Mouse (Mus musculus): ENCODE data around the gene Dnah12. TPM values are rescaled to one million over a fixed set of nuclear protein-coding genes. Genes with fewer than 3 reads are reported as not detected.
"Not testable (repeated sequence)": the region's sequence is repeated elsewhere in the genome, so short reads cannot be mapped to it uniquely, and the experiment has no call there.

The Dnah12 gene
- polyA plus RNA-seq, 1 experiment, result not detected

DNA sequence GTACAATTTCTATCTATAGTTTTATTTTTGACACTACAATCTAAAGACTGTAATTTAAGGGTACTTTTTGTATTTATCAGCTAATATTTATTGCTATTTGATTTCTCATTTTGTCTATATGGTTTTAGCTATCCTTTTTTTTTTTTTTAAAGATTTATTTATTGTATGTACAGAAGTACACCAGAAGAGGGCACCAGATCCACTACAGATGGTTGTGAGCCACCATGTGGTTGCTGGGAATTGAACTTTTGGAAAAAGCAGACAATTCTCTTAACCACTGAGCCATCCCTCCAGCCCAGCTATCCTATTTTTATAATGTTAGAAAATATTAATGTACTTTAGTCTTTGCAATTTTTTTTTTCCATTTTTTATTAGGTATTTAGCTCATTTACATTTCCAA, 4.8 kb downstream of the Dnah12 start:
- no peaks in the 10 kb centered on the region for H3K27me3 ChIP-seq (replicated peaks)
- H3K4me3 ChIP-seq (replicated peaks), result no peak overlapping the region
- 0 out of 2 replicates have a peak, but pooled peaks cover 4% of the 10 kb centered on the region for H3K4me1 ChIP-seq
- H3K9me3 ChIP-seq, result no peaks in the 10 kb centered on the region
- no peaks in the 10 kb centered on the region for H3K36me3 ChIP-seq (replicated peaks; ENCODE audit: low read length)
- no peak for TF ChIP-seq GATA1 (IDR thresholded peaks at IDR 0.05; ENCODE audit: borderline replicate concordance, low read length)
- no peak for TF ChIP-seq FLI1 (IDR thresholded peaks at IDR 0.05; ENCODE audit: low read length)

DNA sequence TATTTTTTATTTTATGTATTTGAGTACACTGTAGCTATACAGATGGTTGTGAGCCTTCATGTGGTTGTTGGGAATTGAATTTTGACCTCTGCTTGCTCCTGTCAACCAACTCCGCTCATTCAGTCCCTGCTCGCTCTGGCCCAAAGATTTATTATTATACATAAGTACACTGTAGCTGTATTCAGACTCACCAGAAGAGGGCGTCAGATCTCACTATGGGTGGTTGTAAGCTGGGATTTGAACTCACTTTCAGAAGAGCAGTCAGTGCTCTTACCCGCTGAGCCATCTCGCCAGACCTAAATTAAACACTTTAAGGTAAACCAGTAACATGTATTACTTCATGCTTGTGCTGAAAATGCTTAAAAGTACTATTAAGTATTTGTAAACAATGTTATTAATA, 12.2 kb downstream of the Dnah12 start:
- H3K4me1 ChIP-seq; H3K4me3 ChIP-seq (replicated peaks); H3K9me3 ChIP-seq; H3K36me3 ChIP-seq (replicated peaks; ENCODE audit: low read length); H3K27me3 ChIP-seq (replicated peaks): not testable (repeated sequence)

DNA sequence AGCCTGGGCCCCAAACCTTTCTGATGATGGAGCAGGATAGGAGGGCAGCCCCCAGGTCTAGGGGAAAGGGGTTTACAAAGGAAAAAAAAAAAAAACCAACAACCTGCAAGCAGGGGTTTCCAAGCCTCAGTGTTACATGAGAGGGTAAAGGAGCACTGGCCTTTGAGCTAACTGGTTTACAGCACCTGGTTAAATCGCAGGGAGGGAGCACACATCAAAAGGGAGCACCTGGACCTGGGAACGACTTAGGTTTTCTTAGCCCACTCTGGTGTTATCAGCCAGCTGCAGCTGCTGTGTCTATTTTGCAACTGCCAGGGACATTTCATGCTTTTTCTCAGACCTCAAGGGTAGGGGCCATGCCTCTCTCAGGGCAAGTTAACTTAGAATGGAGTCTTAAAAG, 26.6 kb downstream of the Dnah12 start:
- not testable (repeated sequence) for H3K4me3 ChIP-seq (replicated peaks); H3K27me3 ChIP-seq (replicated peaks); H3K9me3 ChIP-seq; H3K36me3 ChIP-seq (replicated peaks; ENCODE audit: low read length)
- peaks cover 13% of the 10 kb centered on the region for H3K4me1 ChIP-seq

DNA sequence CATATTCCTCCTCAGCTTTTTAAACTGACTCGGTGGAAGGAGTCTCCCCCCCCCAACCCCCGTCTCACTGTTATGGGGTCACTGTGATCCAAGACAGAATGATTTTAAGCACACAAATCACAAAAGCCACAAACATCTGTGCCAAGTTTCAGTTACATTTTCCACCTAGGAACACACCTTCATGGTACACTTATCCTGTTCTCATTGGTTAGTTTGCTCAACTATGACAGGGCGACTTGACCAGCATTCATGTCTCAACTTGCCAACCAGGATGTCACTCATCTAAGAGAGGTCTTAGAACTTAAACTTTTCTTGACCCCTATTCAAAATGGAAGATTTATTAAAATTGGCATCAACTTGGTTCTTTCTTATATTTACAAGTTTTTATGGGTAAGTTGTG, 31.8 kb downstream of the Dnah12 start:
- no peak for TF ChIP-seq GATA1 (IDR thresholded peaks at IDR 0.05; ENCODE audit: borderline replicate concordance, low read length)
- TF ChIP-seq FLI1 (IDR thresholded peaks at IDR 0.05; ENCODE audit: low read length), result no peak
- H3K4me3 ChIP-seq (replicated peaks), result no peak overlapping the region
- H3K36me3 ChIP-seq (replicated peaks; ENCODE audit: low read length), result no peaks in the 10 kb centered on the region
- peaks cover 1% of the 10 kb centered on the region for H3K27me3 ChIP-seq (replicated peaks)
- H3K4me1 ChIP-seq, result peaks cover 4% of the 10 kb centered on the region; the same call in 1 of the 2 replicates
- no peaks in the 10 kb centered on the region for H3K9me3 ChIP-seq

DNA sequence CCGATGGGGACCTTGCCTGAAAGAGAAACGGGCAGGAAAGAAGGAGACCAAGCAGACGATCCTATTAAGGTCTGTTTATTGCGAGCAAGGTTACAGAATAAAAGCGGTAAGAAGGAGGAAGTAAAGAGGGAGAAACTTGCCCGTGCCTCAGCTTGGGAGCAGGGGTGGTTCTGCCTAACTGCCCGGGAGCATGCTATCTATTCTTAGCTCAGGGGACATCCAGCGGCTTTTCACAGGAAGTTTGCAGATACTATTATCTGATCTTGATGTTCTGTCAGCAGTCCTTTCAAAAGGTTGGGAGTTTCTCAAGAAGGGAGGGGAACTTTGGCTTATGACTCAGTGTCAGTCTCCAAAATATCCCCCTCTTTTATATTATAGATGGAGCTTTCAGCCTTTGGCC, 65.5 kb downstream of the Dnah12 start:
- Histone ChIP-seq H3K4me1 (peaks cover 9% of the 10 kb centered on the region), H3K36me3 (replicated peaks; ENCODE audit: low read length) (peaks cover 2% of the 10 kb centered on the region), H3K4me3 (replicated peaks) (no peak overlapping the region), H3K9me3 (peaks cover 27% of the 10 kb centered on the region), H3K27me3 (replicated peaks) (peaks cover 4% of the 10 kb centered on the region)
- TF ChIP-seq FLI1 (IDR thresholded peaks at IDR 0.05; ENCODE audit: low read length), result no peak
- no peak for TF ChIP-seq GATA1 (IDR thresholded peaks at IDR 0.05; ENCODE audit: borderline replicate concordance, low read length)

DNA sequence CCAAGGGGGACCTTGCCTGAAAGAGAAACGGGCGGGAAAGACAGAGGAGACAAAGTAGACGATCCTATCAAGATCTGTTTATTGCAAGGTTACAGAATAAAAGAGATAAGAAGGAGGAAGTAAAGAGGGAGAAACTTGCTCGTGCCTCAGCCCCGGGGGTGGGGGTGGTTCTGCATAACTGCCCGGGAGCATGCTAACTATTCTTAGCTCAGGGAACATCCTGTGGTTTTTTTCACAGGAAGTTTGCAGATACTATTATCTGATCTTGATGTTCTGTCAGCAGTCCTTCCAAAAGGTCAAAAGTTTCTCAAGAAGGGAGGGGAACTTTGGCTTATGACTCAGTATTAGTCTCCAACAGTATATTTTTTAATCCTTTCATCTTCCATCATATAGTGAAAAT, 71.8 kb downstream of the Dnah12 start:
- peaks cover 23% of the 10 kb centered on the region for H3K4me1 ChIP-seq
- H3K9me3 ChIP-seq, result peaks cover 38% of the 10 kb centered on the region
- no peaks in the 10 kb centered on the region for H3K27me3 ChIP-seq (replicated peaks)
- no peak overlapping the region for H3K4me3 ChIP-seq (replicated peaks)
- H3K36me3 ChIP-seq (replicated peaks; ENCODE audit: low read length), result peaks cover 9% of the 10 kb centered on the region
- no peak for TF ChIP-seq FLI1 (IDR thresholded peaks at IDR 0.05; ENCODE audit: low read length)
- no peak for TF ChIP-seq GATA1 (IDR thresholded peaks at IDR 0.05; ENCODE audit: borderline replicate concordance, low read length)

DNA sequence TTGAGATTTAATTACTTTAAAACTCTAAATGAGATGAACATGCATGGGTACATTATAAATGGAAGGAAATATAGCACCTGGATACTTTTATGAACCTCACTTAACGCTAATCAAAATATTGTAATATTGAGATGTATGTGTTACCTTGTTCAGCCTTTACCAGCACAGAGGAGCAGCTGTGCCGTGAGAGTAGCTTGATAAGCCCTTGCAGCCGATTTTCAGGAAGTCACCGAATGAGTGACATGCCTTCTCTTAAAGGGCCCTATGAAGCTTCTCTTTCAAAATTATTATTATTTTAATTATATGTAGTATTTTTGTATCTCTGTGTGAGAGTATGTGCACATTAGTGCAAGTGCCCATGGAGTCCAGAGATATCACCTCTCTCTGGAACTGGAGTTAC, 75.1 kb downstream of the Dnah12 start:
- peaks cover 23% of the 10 kb centered on the region for H3K4me1 ChIP-seq

DNA sequence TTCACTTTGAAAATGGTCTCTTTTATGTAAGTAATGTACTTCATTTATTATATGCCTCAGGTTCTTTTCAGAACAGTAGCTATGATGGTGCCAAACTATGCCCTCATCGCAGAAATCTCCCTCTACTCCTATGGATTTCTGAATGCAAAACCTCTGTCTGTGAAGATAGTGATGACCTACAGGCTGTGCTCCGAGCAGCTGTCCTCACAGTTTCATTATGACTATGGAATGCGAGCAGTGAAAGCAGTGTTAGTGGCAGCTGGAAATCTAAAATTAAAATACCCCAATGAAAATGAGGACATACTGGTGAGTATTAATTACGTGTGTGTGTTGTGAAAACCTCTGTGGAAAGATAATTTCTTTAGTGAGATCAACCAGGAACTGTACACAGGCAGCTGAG, 80.5 kb downstream of the Dnah12 start:
- Histone ChIP-seq H3K9me3 (peaks cover 3% of the 10 kb centered on the region; the same call in 1 of the 2 replicates), H3K36me3 (replicated peaks; ENCODE audit: low read length) (no peaks in the 10 kb centered on the region), H3K4me1 (peaks cover 5% of the 10 kb centered on the region), H3K4me3 (replicated peaks) (no peak overlapping the region), H3K27me3 (replicated peaks) (no peaks in the 10 kb centered on the region)
- TF ChIP-seq GATA1 (IDR thresholded peaks at IDR 0.05; ENCODE audit: borderline replicate concordance, low read length), result no peak
- no peak for TF ChIP-seq FLI1 (IDR thresholded peaks at IDR 0.05; ENCODE audit: low read length)

More for the DNA sequence above, 75.1 kb downstream of the Dnah12 start:
- Histone ChIP-seq H3K4me3 (replicated peaks) (no peak overlapping the region), H3K36me3 (replicated peaks; ENCODE audit: low read length) (peaks cover 7% of the 10 kb centered on the region), H3K9me3 (peaks cover 13% of the 10 kb centered on the region), H3K27me3 (replicated peaks) (no peaks in the 10 kb centered on the region)
- TF ChIP-seq GATA1 (IDR thresholded peaks at IDR 0.05; ENCODE audit: borderline replicate concordance, low read length) (no peak), FLI1 (IDR thresholded peaks at IDR 0.05; ENCODE audit: low read length) (no peak)

DNA sequence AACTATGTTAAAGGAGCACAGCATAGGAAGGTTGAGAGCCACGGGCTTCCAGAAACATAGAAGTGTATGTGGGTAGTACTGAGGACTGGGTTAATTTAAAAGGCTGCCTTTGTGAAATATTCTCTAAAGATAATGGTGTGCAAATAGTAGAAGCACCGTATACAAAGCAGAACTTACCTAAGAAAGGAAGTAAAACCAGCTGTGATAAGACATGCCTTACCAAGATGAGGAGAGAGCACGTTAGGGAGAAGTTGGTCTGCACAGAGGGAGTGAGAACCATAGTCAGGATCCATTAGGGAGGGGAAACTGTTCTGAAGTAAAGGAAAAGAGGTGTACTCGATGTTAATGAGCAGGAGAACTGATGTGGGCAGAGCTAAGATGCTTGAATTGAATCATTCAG, 90.7 kb downstream of the Dnah12 start:
- Histone ChIP-seq H3K4me3 (replicated peaks) (no peak overlapping the region), H3K4me1 (peaks cover 11% of the 10 kb centered on the region), H3K9me3 (no peaks in the 10 kb centered on the region), H3K27me3 (replicated peaks) (no peaks in the 10 kb centered on the region), H3K36me3 (replicated peaks; ENCODE audit: low read length) (no peaks in the 10 kb centered on the region)
- TF ChIP-seq FLI1 (IDR thresholded peaks at IDR 0.05; ENCODE audit: low read length), result no peak
- no peak for TF ChIP-seq GATA1 (IDR thresholded peaks at IDR 0.05; ENCODE audit: borderline replicate concordance, low read length)

DNA sequence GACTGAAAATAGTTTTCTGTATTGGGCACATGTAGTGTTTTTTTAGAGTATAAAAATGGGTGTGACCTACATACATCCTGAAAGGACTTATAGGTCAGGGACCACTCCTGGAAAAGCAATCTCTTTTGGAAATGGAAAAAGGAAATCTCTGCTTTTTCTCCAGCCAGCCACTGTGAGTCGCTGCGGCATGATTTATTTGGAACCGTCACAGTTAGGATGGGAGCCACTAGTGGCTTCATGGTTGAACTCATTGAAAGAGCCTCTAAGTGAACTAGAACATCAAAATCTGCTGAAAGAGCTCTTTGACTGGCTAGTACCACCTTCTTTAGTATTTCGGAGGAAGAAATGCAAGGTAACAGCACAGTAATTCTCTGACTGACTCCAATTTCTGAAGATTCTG, 92.6 kb downstream of the Dnah12 start:
- Histone ChIP-seq H3K36me3 (replicated peaks; ENCODE audit: low read length) (no peaks in the 10 kb centered on the region), H3K4me3 (replicated peaks) (no peak overlapping the region), H3K27me3 (replicated peaks) (no peaks in the 10 kb centered on the region), H3K9me3 (no peaks in the 10 kb centered on the region), H3K4me1 (peaks cover 15% of the 10 kb centered on the region)
- TF ChIP-seq GATA1 (IDR thresholded peaks at IDR 0.05; ENCODE audit: borderline replicate concordance, low read length) (no peak), FLI1 (IDR thresholded peaks at IDR 0.05; ENCODE audit: low read length) (no peak)

DNA sequence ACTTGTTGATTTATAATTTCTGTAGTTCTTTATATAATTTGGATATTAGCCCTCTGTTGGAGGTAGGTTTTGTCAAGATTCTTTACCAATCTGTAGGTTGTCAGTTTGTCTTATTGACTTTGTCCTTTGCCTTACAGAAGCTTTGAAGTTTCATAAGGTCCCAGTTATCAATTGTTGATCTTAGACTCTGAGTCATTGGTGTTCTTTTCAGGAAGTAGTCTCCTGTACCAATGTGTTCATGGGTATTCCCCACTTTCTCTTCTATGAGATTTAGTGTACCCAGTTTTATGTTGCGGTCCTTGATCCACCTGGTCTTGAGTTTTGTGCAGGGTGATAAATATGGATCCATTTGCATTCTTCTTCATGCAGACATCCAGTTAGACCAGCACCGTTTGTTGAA, 101.4 kb downstream of the Dnah12 start:
- no peak overlapping the region for H3K4me3 ChIP-seq (replicated peaks)
- TF ChIP-seq FLI1 (IDR thresholded peaks at IDR 0.05; ENCODE audit: low read length) (no peak), GATA1 (IDR thresholded peaks at IDR 0.05; ENCODE audit: borderline replicate concordance, low read length) (no peak)
- no peaks in the 10 kb centered on the region for H3K36me3 ChIP-seq (replicated peaks; ENCODE audit: low read length)
- no peaks in the 10 kb centered on the region for H3K9me3 ChIP-seq
- H3K27me3 ChIP-seq (replicated peaks), result no peaks in the 10 kb centered on the region
- H3K4me1 ChIP-seq, result peaks cover 37% of the 10 kb centered on the region

All from megakaryocyte, embryonic 14.5 days (primary cell).